Mouse (Mus musculus): ENCODE results near the gene Plcl1.

DNA sequence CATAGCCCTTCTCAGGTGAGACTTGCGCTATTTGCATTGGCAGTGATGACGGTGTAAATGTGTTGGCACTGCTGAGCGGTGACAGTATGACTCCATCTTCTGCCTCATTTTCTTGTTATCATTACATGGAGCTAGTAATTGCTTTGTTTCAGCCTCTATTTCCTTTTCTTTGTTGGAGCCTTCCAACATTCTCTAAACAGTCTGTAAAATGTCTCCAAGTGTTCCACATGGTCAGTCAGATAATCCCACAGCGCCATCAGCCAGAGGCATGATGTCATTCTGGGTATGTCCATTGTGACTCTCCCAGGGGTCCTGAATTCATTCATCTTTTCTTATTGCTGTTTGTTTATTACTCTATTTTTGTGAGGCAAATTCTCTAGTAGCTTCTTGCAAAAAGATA lies 165.7 kb downstream of the Plcl1 start:
- TF ChIP-seq POLR2A (IDR thresholded peaks at IDR 0.05; ENCODE audit: borderline replicate concordance, extremely low read depth, insufficient read depth, insufficient read length, poor library complexity, severe bottlenecking) (no peak), CTCF (IDR thresholded peaks at IDR 0.05; ENCODE audit: borderline replicate concordance, extremely low read depth, insufficient read depth, insufficient read length) (no peak)

Measured in brain, embryonic 14.5 days (tissue).